Mouse (Mus musculus): ENCODE results near the gene Fam193b.

GRCm38 (mm10) chr13:55505810-55506209, 65.1 kb downstream of the Fam193b start:
- TF ChIP-seq EP300 (IDR thresholded peaks at IDR 0.05) (no peak), CTCF (IDR thresholded peaks at IDR 0.05) (no peak)
